Mouse (Mus musculus) stomach, embryonic 16.5 days (tissue): ENCODE data around the gene Ehhadh. TPM values are rescaled to one million over a fixed set of nuclear protein-coding genes. Genes with fewer than 3 reads are reported as not detected.

Experiments
- ATAC-seq: fragments of 200-750 bp; cut with Nextera tagmentation; 2 replicates; pipeline ENCODE4 v1.8.0; 2017; ENCODE audit warnings: moderate number of reproducible peaks, moderate TSS enrichment; ENCODE audit not compliant: insufficient read depth, low FRiP score
- H3K27ac ChIP-seq: fragments of 300-500 bp; sonication (generic); 2 replicates; pipeline ENCODE4 v1.5.1; 2014; ENCODE audit warnings: low read length
- H3K27me3 ChIP-seq: fragments of 300-500 bp; sonication (generic); 2 replicates; pipeline ENCODE4 v1.6.1; 2014; ENCODE audit warnings: low read length, control low read depth, mixed read lengths; ENCODE audit not compliant: control insufficient read depth, insufficient read depth
- H3K36me3 ChIP-seq: fragments of 300-500 bp; sonication (generic); 2 replicates; pipeline ENCODE4 v1.6.1; 2014; ENCODE audit warnings: low read length; ENCODE audit not compliant: control insufficient read depth, insufficient read depth
- H3K4me1 ChIP-seq: fragments of 300-500 bp; sonication (generic); 2 replicates; pipeline ENCODE4 v1.6.1; 2014; ENCODE audit warnings: low read length, control low read depth, mixed read lengths; ENCODE audit not compliant: control insufficient read depth, insufficient read depth
- H3K4me2 ChIP-seq: fragments of 300-500 bp; sonication (generic); 2 replicates; pipeline ENCODE4 v1.6.1; 2014; ENCODE audit warnings: low read depth, low read length, mixed read lengths
- H3K4me3 ChIP-seq: fragments of 300-500 bp; sonication (generic); replicated peaks from 2 replicates; pipeline ENCODE4 v1.5.1; 2014; ENCODE audit warnings: mild to moderate bottlenecking, low read length
- H3K9ac ChIP-seq: fragments of 300-500 bp; sonication (generic); 2 replicates; pipeline ENCODE4 v1.6.1; 2014; ENCODE audit warnings: low read length
- H3K9me3 ChIP-seq: fragments of 300-500 bp; sonication (generic); replicated peaks from 2 replicates; pipeline ENCODE4 v1.6.1; 2016; ENCODE audit warnings: low read length, control low read depth; ENCODE audit not compliant: control insufficient read depth
- WGBS: fragments of 180-500 bp; shearing (Covaris S2); extraction: QIAGEN DNeasy Blood & Tissue Kit; methylation state at CpG from one replicate; pipeline ENCODE4 v1.1.7; 2014; 5-methylcytosine and 5-hydroxymethylcytosine counted together
- polyA plus RNA-seq: library from polyadenylated mRNA; unstranded; fragments of >200 nt; fragmentation: Nextera tagmentation; extraction: Ambion mirVana; gene quantifications from 2 replicates; pipeline ENCODE4 v1.2.1, GENCODE M21; 2015

Gene Ehhadh
- polyA plus RNA-seq, 1 experiment from 2014 or later = 5.7 TPM

DNA sequence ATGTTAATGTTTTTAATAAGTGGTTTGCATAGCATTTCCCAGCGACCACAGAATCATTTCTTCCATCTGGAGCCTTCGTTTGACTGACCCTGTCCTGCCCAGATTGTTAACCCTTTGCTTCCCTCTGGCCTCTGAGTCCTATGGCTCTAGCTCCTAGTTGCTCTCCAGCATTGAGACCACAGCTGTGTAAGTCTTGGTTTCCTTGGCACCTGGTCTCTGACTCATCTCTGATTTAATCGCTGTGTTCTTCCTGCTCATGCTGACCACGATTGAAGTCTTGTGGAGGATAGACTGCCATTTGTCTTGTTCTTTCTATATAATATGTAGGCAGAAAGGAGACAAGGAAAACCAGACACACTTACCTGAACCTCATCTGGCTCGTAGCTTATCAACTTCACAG is 42.1 kb upstream of the Ehhadh start:
- no peaks in the 10 kb centered on the region for H3K36me3 ChIP-seq
- no peaks in the 10 kb centered on the region for H3K27me3 ChIP-seq
- no peaks in the 10 kb centered on the region for H3K9me3 ChIP-seq
- no peak overlapping the region for H3K4me2 ChIP-seq
- peaks cover 3% of the 10 kb centered on the region; the same call in 1 of the 2 replicates for H3K4me1 ChIP-seq
- H3K9ac ChIP-seq = no peak overlapping the region
- no peak overlapping the region for H3K27ac ChIP-seq
- H3K4me3 ChIP-seq = no peak overlapping the region
- ATAC-seq = no peak
- WGBS = 29% methylated on average over 5 of the region's 5 CpGs

DNA sequence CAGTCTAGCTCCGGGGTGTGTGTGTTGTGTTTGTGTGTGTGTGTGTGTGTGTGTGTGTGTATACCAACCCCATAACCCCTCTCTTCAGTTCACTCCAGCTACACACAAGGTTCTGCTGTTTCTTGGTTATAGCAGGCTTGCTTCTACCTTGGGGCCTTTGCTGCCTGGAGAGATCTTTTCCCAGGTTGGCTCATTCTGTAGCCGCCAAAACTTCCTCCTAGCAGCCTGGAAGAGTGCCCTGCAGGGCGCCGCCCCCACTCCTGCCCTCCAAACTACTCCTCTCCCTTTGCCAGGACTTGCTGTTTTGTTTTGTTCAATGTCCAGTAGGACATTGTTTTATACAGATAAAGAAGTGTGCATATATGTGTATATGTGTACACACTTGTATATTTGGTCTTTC is 40.0 kb upstream of the Ehhadh start:
- H3K4me3 ChIP-seq = no peak overlapping the region
- no peaks in the 10 kb centered on the region for H3K36me3 ChIP-seq
- no peaks in the 10 kb centered on the region for H3K9me3 ChIP-seq
- H3K27me3 ChIP-seq = no peaks in the 10 kb centered on the region
- H3K9ac ChIP-seq = no peak overlapping the region
- peak; percentile 9; the same call in 1 of the 2 replicates for ATAC-seq
- 0 out of 2 replicates have a peak overlapping the region, but pooled peaks have one; percentile 9 for H3K4me2 ChIP-seq
- WGBS = 62% methylated on average over 4 of the region's 4 CpGs
- peak overlapping the region; percentile 60; the same call in 1 of the 2 replicates for H3K27ac ChIP-seq
- H3K4me1 ChIP-seq = peaks cover 3% of the 10 kb centered on the region; the same call in 1 of the 2 replicates

DNA sequence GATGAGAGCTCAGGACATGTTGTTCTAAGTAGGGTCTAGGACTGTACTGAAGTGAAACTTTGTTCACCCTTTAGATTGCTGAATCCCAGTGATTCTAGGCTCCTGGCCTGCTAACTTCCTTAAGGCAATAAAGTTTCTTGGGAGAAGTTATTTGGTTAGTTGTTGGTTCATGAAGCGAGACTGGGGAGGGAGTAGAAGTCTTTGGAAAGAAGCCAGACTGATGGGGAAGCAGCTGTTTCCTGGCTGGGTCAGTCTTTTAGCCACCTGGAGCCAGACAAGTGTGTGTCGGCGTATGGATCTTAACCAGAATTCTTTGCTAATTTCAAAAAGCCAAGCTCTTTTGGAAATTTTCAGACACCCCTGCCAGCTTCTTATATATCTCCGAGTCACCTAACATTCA is 39.5 kb upstream of the Ehhadh start:
- 32% methylated on average over 4 of the region's 4 CpGs for WGBS
- no peak overlapping the region for H3K4me3 ChIP-seq
- peak; percentile 1; the same call in 1 of the 2 replicates for ATAC-seq

DNA sequence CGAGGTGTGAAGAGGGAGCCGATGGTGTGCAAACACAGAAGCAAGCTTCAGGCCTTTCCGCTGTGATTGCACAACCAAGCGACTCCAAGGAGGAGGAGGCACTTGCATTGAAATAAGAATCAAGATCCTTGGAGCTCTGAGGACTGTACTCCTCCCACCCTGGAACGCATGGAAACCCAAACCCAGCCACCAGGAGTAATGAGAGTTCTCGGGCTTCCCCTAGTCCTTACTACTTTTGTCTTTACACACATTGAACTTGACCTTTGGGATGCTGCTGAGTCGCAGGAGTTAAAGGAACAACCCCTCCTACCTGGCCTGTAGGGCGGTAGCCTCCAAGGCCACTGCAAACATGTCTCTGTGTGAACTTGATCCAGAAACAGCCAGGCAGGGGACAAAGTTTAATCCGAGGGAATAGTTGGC is 38.0 kb upstream of the Ehhadh start:
- no peaks in the 10 kb centered on the region for H3K27me3 ChIP-seq
- H3K4me3 ChIP-seq = no peak overlapping the region
- no peak overlapping the region for H3K4me2 ChIP-seq
- no peaks in the 10 kb centered on the region for H3K36me3 ChIP-seq
- peaks cover 3% of the 10 kb centered on the region; the same call in 1 of the 2 replicates for H3K4me1 ChIP-seq
- no peaks in the 10 kb centered on the region for H3K9me3 ChIP-seq
- H3K27ac ChIP-seq = peak overlapping the region; percentile 14; the same call in 1 of the 2 replicates
- peak; percentile 81 for ATAC-seq
- H3K9ac ChIP-seq = no peak overlapping the region
- 57% methylated on average over 9 of the region's 9 CpGs for WGBS

More for the DNA sequence above, 39.5 kb upstream of the Ehhadh start:
- Histone ChIP-seq H3K27me3 (no peaks in the 10 kb centered on the region), H3K36me3 (no peaks in the 10 kb centered on the region), H3K4me1 (peaks cover 3% of the 10 kb centered on the region; the same call in 1 of the 2 replicates), H3K9me3 (no peaks in the 10 kb centered on the region), H3K27ac (peak overlapping the region; percentile 60), H3K9ac (no peak overlapping the region), H3K4me2 (peak overlapping the region; percentile 9; the same call in 1 of the 2 replicates)

DNA sequence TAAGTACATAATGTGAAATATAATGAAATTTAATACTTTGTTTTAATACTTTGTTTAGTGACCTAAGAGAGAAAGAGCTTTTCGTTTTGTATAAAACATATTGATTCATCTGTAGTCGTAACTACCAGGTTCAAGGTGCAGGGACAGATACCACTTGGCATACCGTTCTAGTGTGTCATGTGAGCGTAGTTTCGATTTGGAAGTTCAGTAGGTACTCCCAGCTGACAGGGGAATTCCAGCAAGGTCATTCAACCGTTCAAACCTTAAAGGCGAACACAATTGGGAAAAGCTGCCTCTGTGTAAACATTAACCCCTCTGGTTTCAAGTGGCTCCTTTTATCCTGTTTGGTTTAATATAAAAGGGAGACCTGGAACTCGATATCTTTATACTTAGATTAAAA is 31.0 kb upstream of the Ehhadh start:
- ATAC-seq = no peak
- WGBS = 40% methylated on average over 8 of the region's 8 CpGs
- no peaks in the 10 kb centered on the region for H3K27me3 ChIP-seq
- no peak overlapping the region for H3K4me2 ChIP-seq
- no peak overlapping the region for H3K4me3 ChIP-seq
- no peak overlapping the region for H3K9ac ChIP-seq
- H3K9me3 ChIP-seq = no peaks in the 10 kb centered on the region
- no peak overlapping the region for H3K27ac ChIP-seq
- no peaks in the 10 kb centered on the region for H3K36me3 ChIP-seq
- H3K4me1 ChIP-seq = 0 out of 2 replicates have a peak, but pooled peaks cover 3% of the 10 kb centered on the region

DNA sequence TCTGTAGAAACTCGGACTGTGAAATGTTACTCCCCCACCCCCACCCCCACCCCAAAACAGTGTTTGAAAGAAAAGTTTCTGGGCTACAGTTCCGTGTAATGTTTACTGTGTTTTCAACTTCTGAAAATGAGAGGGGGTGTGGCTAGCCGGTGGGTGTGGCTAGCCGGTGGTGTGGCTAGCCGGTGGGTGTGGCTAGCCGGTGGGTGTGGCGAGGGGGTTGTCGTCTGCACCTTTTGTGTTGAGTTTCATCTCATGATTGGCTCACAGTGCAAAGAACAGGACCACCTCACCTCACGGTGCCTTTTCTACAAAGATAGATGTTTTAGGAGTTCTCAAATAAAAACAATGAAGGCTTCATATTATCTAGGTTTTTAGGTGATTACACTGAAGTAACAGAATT is 30.5 kb upstream of the Ehhadh start:
- 29% methylated on average over 9 of the region's 9 CpGs for WGBS
- 0 out of 2 replicates have a peak, but pooled peaks cover 3% of the 10 kb centered on the region for H3K4me1 ChIP-seq
- H3K36me3 ChIP-seq = no peaks in the 10 kb centered on the region
- peak overlapping the region; percentile 38 for H3K4me2 ChIP-seq
- H3K27me3 ChIP-seq = no peaks in the 10 kb centered on the region
- no peak overlapping the region for H3K4me3 ChIP-seq
- H3K9ac ChIP-seq = no peak overlapping the region
- H3K27ac ChIP-seq = no peak overlapping the region
- H3K9me3 ChIP-seq = no peaks in the 10 kb centered on the region
- ATAC-seq = peak; percentile 63; the same call in 1 of the 2 replicates

DNA sequence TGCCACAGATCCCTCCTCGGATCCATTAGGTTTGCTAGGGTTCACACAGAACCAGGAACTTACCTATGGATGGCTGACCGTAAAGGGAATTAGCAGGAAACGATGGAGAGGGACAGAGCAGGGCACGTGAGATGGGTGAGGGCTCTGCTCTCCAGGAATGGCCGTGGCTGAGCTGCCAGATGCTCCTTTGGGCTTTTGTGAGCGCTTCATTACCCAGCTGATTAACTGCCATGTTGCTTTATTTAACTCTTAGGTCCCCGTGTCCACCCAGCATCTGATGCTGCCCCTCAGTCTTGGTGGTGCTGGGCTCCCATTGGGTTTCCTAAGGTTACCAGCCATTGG is 28.0 kb upstream of the Ehhadh start:
- Histone ChIP-seq H3K9me3 (no peaks in the 10 kb centered on the region), H3K27me3 (no peaks in the 10 kb centered on the region), H3K27ac (no peak overlapping the region), H3K4me1 (0 out of 2 replicates have a peak, but pooled peaks cover 3% of the 10 kb centered on the region), H3K4me3 (no peak overlapping the region), H3K36me3 (no peaks in the 10 kb centered on the region), H3K4me2 (no peak overlapping the region), H3K9ac (no peak overlapping the region)
- 54% methylated on average over 7 of the region's 7 CpGs for WGBS
- ATAC-seq = no peak

DNA sequence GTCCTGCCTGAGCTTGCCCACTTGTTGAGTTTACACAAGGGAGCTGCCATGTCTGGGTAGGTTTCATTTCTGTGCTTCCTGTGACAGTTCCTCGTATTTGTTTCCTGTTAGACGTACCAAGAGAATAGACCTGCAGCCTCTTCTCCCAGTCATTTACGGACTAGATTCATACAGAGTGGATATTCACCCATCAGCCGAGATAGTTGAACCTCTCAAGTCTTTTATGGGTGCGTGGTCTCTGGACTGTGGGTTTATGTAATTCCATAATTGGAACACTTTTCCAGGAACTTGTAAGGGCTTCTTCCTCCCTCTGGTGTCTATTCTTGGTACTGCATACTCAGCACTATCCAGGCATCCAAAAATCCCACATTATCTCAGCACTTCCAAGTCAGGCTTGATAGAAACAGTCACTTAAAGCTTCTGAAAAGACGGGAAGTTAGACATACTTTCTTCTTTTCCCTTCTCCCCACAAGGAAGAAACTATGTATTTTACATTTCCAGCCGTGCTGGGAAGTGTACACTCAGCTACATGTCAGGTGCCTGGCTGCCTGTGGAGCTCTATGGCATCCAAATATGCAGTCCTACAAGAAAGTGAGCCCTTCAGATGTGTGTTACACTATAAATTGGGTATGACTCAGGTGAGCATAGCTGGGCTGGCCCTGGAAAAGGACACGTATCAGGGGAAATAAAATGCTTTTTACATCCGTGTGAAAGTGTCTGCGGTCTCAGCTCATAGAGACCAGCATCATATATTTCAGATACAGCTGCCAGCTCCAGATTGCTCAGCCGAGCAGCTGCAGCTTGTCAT is 27.5 kb upstream of the Ehhadh start:
- Histone ChIP-seq H3K27me3 (no peaks in the 10 kb centered on the region), H3K4me1 (0 out of 2 replicates have a peak, but pooled peaks cover 3% of the 10 kb centered on the region), H3K9ac (no peak overlapping the region), H3K4me2 (peak overlapping the region; percentile 43; the same call in 1 of the 2 replicates), H3K4me3 (0 out of 2 replicates have a peak overlapping the region, but pooled peaks have one; percentile 14), H3K9me3 (no peaks in the 10 kb centered on the region), H3K36me3 (no peaks in the 10 kb centered on the region), H3K27ac (peak overlapping the region; percentile 37; the same call in 1 of the 2 replicates)
- WGBS = 57% methylated on average over 11 of the region's 11 CpGs
- 0 out of 2 replicates have a peak, but pooled peaks have one; percentile 32 for ATAC-seq

DNA sequence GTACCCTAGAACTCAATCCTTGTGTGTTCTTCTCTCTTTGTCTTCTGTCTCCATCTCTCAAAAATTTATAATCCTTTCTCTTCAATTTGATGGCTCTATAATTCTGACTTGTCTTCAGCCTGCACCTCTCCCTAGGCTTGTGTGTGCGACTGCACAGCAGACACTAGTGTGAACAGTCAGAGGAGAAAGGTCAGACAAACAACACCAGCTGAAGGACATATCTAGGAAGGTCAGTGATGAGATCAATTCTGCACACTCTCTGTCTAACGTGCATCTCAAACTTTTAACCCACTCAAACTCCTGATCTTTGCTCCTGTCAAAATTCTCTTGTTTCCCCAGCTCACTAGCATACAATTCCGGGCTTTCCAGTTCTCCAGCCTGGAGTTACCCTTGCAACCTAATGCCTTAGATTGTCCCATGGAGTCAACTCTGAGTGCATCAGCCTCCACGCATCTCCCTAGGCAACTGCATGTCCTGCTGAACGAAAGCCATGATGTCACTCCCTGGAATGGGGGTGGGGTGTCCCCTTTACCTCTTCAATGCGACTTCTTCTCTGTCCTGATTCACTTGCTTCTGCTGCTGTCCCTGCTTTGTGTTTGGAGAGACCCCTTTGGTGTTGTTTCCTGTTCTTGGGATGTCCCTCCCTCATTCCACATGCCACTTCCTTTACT is 25.7 kb upstream of the Ehhadh start:
- 61% methylated on average over 6 of the region's 6 CpGs for WGBS
- Histone ChIP-seq H3K27ac (no peak overlapping the region), H3K9me3 (no peaks in the 10 kb centered on the region), H3K27me3 (no peaks in the 10 kb centered on the region), H3K4me1 (0 out of 2 replicates have a peak, but pooled peaks cover 3% of the 10 kb centered on the region), H3K36me3 (no peaks in the 10 kb centered on the region), H3K4me2 (no peak overlapping the region), H3K4me3 (no peak overlapping the region), H3K9ac (no peak overlapping the region)
- no peak for ATAC-seq
